Mouse (Mus musculus) layer of hippocampus, postnatal 10 days (tissue): Measurements from ENCODE around the gene Psmd4. TPM values are rescaled to one million over a fixed set of nuclear protein-coding genes. Genes with fewer than 3 reads are reported as not detected.
"Not testable (repeated sequence)": the region's sequence is repeated elsewhere in the genome, so short reads cannot be mapped to it uniquely, and the experiment has no call there.

Source experiments
- DNase-seq, 2 experiments: peaks; one replicate each; pipeline ENCODE4 v3.0.0; 2021; ENCODE audit warnings: low spot score in 2 of 2
- long read RNA-seq: library from polyadenylated mRNA; stranded (forward); transcript quantifications from one replicate; pipeline ENCODE4 v2.0.0, GENCODE M21; 2023
- total RNA-seq, 2 experiments: library from RNA; stranded (reverse); gene quantifications; 2 replicates each; pipeline ENCODE4 v1.2.3; 2021

Gene Psmd4
- 100 to 1,000 TPM; 160 to 174 TPM for total RNA-seq
- long read RNA-seq, transcript Psmd4-201 (10 exons, 1,276 nt), result minor isoform, 53 of 213 reads
- long read RNA-seq, transcript Psmd4-202 (10 exons, 1,332 nt), result major isoform, 120 of 213 reads
- long read RNA-seq, partial matches to known transcripts, result 15 of 213 reads
- long read RNA-seq, other reads (novel, unspliced or antisense), result 23 of 213 reads

GRCm38 (mm10) chr3:95042166-95042837, at the start of gene Psmd4:
Gene Psmd4, minus strand, starts transcription at chr3:95042614.
- peak; percentile 96 to 97 for DNase-seq

- DNase-seq, result no peak
Observed at GRCm38 (mm10) chr3:95088071-95088470, 45.7 kb upstream of the Psmd4 start.

- no peak for DNase-seq
Observed at GRCm38 (mm10) chr3:95071606-95072005, 29.2 kb upstream of the Psmd4 start.

- no peak for DNase-seq
Observed at GRCm38 (mm10) chr3:95066570-95066969, 24.2 kb upstream of the Psmd4 start.

DNA sequence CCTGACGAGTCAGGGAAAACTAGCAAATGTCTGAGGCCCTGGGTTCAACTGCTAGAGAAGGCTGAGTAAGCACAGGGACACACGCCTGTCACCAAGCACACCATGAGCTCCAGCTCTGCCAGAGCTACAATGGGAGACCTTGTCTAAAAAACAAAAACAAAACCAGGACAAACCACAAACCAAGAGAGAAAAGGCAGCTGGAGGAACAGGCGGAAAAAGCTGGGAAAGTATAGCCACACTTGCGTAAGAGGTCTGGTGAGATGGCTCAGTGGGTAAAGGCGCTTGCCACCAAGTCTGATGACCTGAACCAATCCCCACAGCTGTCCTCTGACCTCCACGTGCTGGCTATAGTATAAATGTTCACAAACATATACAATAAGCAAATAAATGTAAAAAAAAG, 23.7 kb upstream of the Psmd4 start:
- DNase-seq, result no peak

DNA sequence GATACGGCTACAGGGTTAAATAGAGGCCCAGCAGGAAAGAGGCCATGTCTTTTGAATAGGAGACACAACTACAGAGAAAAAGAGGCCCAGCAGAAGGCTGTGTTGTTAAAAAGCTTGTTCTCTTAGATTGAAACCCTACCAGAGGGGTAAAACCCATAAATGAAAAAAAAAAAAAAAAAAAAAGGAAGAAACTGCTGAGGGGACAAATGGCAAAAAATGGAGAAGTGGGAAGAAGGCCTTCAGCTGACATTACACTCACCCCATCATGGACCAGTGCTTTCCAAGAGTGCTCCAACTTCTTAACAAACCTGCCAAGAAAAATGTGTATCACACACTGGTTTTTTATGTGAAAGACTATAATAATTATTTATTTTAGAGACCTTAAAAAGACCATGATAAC, 23.1 kb upstream of the Psmd4 start:
- no peak for DNase-seq

DNA sequence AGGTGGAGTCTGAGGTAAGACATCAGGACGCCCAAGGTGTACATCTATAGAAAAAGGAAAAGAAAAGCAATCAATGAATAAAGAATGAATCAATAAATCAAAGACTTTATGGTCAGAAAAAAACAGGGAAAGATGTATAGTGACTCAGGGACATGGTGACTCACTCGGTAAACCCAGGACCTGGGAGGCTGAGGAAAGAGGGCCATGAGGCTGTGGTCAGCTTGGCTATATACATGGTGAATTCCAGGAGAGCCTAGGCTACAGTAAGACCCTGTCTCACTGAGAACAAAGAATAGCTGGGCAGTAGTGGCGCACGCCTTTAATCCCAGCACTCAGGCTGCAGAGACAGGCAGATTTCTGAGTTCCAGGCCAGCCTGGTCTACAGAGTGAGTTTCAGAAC, 21.3 kb upstream of the Psmd4 start:
- no peak for DNase-seq

DNA sequence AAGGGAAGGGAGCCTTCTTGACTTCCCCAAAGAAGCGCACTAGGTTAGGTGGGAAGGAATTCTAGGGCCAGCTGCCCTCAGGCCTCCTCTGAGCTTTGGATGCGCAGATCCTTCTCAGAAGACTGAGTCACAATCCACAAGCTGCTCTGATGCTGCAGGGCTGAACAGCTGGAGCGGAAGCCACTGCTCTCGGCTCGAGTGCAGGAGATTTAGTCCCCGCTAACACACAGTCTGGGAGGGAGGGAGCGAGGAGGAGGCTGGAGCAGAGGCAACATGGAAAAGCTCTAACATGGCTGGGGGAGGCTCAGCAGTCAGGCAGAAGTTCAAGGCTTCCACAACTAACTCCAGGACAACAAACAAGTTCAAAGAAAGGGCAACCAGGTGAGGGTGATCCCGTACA, 15.7 kb upstream of the Psmd4 start:
- no peak for DNase-seq

DNA sequence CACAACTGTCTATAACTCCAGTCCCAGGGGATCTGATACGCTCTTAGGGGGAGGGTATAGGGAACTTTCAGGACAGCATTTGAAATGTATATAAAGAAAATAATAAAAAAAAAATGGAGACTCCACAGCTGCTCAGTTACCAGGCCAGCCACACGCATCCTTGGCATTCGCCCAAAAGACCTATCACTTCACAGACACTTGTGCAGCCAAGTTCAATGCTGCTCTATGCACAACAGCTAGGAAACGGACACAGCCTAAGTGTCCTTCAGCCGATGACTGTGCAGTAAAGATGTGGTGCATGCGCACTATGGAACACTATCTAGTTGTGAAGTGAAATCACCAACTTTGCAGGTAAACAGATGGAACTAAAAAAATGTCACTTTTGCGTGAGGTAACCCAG, 13.9 kb upstream of the Psmd4 start:
- DNase-seq, result no peak

GRCm38 (mm10) chr3:95054481-95055260, 12.3 kb upstream of the Psmd4 start:
- peak in 1 of 2 experiments; percentile 24 for DNase-seq

DNA sequence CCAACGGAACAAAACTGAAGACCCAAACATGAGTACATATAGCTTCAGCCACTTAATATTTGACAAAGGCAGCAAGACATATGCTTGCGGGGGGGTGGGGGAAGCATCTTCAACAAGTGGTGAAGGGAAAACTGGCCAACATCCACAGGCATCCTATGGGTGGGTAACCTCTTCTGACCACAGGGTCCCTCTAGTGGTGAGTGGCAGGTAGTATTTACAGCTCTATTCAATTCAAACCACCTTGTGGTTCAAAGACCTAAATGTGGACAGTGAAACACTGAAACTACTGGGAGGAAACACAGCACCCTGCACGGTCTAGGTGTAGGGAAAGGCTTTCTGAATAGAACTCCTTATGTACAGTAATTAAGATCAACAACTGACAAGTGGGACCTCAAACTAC, 11.3 kb upstream of the Psmd4 start:
- DNase-seq, result peak in 1 of 2 experiments; percentile 27

- peak in 1 of 2 experiments; percentile 44 for DNase-seq
Observed at GRCm38 (mm10) chr3:95052959-95053358, 10.5 kb upstream of the Psmd4 start.

DNA sequence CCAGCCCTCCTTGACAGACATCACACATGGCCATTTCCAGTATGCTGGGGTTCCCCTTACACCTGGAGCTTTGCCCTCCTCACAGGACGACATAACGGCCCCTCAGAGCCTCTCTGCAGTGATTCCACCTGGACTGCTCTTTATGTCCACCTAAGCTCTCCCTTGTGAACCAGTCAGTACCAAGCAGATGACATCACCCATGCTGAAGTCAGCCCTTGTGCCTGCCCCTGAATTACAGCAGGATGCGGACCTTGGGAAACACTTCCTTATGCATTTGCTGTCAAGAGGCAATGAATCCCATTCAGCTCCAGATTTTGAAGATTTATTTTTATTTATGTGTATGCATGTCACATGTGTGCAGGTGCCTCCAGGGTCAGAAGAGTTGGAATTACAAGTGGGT, 5.5 kb upstream of the Psmd4 start:
- DNase-seq, result no peak

DNA sequence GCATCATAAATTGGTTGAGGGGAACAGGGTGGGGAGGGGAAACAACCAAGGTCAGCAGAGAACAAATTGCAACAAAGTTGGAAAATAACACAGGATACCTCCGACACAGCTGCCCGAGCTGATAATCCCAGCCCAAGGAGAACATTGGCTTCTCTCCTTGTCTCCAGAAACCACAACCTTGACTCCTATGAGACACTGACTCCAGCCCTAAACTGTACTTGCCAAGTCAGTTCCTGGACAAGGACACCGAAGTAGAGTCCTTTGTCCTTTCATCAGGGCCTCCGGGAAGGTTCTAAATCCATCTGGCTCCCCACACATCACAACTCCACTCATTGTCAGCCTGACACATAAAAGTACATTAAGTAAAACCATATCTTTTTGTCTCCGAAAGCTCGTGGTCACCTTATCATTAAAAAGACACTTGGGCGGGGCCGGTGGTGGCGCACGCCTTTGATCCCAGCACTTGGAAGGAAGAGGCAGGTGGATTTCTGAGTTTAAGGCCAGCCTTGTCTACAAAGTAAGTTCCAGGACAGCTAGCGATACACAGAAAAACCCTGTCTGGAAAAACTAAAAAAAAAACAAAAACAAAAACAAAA, 4.1 kb upstream of the Psmd4 start:
- no peak for DNase-seq

DNA sequence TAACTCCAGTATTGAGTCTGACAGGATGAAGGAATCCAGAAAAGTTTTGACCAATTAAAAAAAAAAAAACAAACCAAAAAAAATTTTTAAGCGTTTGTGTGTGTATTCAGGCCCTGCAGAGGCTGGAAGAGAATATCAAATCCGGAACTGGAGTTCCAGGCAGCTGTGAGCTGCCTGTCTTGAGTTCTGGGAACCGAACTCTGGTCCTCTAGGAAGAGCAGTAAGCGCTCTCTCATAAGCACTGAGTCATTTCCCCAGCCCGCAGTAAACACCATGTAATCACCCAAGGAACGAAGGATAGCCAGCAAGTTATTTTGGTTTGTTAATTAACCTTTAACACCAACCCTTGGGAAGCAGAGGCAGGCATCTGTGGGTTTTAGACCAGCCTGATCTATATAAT, 837 bp upstream of the Psmd4 start:
- DNase-seq, result no peak

- DNase-seq, result no peak
Observed at GRCm38 (mm10) chr3:95042838-95043229, 420 bp upstream of the Psmd4 start.

DNA sequence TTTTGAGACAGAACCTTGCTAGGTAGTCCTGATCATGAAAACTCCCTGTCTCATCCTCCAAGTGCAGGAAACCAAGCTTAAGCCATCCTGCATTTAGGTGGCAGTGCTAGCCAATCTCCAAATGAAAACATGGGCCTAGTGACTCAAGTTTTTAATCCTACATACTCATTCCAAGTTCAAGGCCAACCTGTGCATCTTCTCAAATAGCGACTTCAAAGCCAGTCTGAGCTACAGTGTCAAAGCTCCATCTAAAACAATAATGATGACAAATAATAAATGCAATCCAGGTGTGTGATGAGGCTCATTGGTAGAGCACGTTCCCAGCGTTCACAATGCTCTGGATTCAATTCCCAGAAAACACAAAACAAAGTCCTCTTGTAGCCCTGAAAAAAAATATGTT, 789 bp downstream of the Psmd4 start:
- DNase-seq, result no peak

GRCm38 (mm10) chr3:95029953-95030352, 12.5 kb downstream of the Psmd4 start:
- DNase-seq, result no peak

DNA sequence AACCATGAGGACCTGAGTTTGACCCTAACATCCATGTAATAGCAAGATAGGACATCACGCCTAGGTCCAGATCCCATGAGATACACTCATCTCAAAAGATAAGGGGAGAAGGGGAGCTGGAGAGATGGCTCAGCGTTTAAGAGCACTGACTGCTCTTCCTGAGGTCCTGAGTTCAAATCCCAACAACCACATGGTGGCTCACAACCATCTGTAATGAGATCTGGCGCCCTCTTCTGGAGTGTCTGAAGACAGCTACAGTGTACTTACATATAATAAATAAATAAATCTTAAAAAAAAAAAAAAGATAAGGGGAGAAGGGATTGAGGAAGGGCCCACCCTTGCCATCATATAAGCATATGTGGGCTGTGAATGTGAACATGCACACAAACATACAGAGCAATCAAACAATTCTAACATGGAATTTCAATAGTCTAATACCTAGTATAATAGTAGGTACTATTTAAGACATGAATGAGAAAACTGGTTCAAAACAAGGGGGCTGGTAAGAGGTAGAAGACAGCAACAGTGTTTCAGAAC, 13.1 kb downstream of the Psmd4 start:
- DNase-seq, result not testable (repeated sequence)

DNA sequence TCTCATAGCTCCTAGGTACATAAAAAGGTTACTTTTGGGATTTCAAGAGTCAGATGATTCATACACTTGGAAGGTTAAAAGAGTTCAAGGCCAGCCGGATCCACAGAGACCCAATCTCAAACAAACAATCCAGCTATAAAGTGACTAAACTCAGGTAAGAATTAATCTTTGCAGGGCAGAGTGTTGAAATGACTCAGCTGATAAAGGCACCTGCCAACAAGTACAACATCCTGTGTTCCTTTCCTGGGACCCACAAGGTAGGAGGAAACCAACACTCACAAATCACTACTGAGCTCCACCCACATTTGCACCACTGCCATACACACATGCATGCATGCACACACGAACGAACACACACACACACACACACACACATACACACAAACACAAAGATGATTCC, 13.8 kb downstream of the Psmd4 start:
- DNase-seq, result no peak

DNA sequence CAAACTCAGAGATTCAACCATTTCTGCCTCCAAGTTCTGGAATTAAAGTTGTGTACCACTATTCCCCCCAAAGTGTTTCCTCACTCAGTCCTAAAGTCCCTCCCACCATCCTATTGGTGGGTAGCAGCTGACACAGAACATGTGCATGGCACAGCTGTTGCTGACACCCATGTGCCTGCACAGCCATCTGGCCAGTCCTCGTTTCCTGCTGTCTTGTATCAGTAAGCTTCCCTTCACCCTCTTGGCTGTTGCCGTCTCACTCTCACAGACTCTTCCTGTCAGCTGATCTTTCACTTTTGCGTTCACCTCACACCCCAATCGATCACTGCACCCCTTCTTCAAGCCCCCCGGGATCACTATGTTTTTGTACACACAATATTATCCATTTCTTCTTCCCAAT, 14.7 kb downstream of the Psmd4 start:
- DNase-seq, result peak; percentile 58 to 66
